Mouse (Mus musculus): ENCODE measurements around the gene Lypla2. TPM values are rescaled to one million over a fixed set of nuclear protein-coding genes. Genes with fewer than 3 reads are reported as not detected.

Gene Lypla2
- polyA plus RNA-seq, 1 experiment from 2014 or later: 115 TPM

DNA sequence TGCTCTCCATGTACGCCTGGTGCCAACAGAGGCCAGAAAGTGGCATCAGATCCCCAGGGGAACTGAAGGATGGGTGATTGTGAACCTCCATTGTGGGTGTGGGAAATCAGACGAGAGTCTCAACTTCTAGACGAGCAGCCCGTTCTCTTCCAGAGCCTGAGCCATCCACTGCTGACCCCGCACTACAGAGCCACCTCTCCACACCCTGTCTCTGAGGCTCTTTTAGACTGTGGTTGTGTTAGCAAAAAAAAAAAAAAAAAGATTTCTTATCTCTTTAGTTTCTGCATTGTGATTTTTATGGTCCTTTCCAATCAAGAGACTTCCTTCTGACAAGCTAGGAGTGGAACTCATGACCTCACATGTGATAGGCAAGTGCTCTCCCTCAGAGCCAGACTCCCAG is 43.0 kb downstream of the Lypla2 start:
- H3K36me3 ChIP-seq (ENCODE audit: insufficient read depth, low read length): peaks cover 23% of the 10 kb centered on the region
- no peaks in the 10 kb centered on the region for H3K4me1 ChIP-seq (ENCODE audit: insufficient read depth, low read depth, low read length)
- TF ChIP-seq CTCF (IDR thresholded peaks at IDR 0.05) (no peak), EP300 (IDR thresholded peaks at IDR 0.05) (no peak)
- no peak overlapping the region for H3K4me3 ChIP-seq (ENCODE audit: low read depth, low read length)
- no peak overlapping the region for H3K4me2 ChIP-seq (replicated peaks; ENCODE audit: low read depth, low read length)
- H3K27ac ChIP-seq (ENCODE audit: low read length): no peak overlapping the region
- no peak overlapping the region for H3K9ac ChIP-seq (replicated peaks; ENCODE audit: low read depth)
- no peaks in the 10 kb centered on the region for H3K9me3 ChIP-seq (ENCODE audit: low read length)
- no peak for DNase-seq (ENCODE audit: low spot score)
- no peaks in the 10 kb centered on the region for H3K27me3 ChIP-seq (replicated peaks; ENCODE audit: insufficient read depth, low read length)
- no peak for ATAC-seq
- WGBS: 72% methylated on average over 5 of the region's 5 CpGs

DNA sequence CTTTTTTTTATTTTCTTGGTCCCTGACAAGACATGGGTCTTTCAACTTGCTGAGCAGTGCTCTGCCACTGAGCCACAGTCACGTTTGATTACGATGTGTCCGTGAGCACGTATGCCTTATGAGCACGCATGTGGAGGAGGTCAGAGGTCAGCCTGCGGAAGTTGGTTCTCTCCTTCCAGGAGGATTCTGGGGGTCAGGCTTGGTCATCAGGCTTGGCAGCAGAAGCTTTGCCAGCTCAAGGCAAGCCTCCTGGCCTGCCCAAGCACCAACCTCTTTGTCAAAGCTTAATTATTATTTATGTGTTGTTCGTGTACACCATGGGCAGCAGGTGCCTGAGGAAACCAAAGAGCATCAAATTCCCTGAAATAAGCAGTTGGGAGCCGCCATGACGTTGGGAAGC is 44.0 kb downstream of the Lypla2 start:
- Histone ChIP-seq H3K4me1 (ENCODE audit: insufficient read depth, low read depth, low read length) (no peaks in the 10 kb centered on the region), H3K9me3 (ENCODE audit: low read length) (no peaks in the 10 kb centered on the region), H3K27ac (ENCODE audit: low read length) (no peak overlapping the region), H3K27me3 (replicated peaks; ENCODE audit: insufficient read depth, low read length) (no peaks in the 10 kb centered on the region), H3K9ac (replicated peaks; ENCODE audit: low read depth) (no peak overlapping the region), H3K4me3 (ENCODE audit: low read depth, low read length) (no peak overlapping the region), H3K4me2 (replicated peaks; ENCODE audit: low read depth, low read length) (no peak overlapping the region), H3K36me3 (ENCODE audit: insufficient read depth, low read length) (peaks cover 21% of the 10 kb centered on the region)
- 91% methylated on average over 9 of the region's 9 CpGs for WGBS
- TF ChIP-seq EP300 (IDR thresholded peaks at IDR 0.05): no peak
- no peak for TF ChIP-seq CTCF (IDR thresholded peaks at IDR 0.05)
- ATAC-seq: no peak
- no peak for DNase-seq (ENCODE audit: low spot score)

DNA sequence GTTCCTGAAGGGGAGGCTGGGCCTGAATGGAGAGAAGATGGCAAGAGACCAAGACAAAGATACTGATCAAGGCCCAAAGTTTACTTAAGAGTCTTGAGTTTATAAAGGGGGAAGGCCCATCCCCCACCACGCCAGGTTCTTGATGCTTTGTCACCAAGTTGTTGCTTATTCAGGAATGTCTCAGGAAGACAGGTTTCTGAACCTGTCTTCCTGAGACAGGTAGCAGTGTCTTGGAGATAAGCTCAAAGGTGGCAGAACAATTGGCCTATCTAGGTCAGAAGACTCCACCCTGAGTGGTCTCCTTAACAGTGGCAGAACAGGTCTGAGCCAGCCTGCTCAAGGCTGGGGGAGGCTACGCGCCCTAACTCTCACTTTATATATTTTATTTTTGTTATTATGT is 45.6 kb downstream of the Lypla2 start:
- ATAC-seq (no peak), DNase-seq (ENCODE audit: low spot score) (no peak)
- WGBS: 79% methylated on average over 3 of the region's 3 CpGs
- no peaks in the 10 kb centered on the region for H3K9me3 ChIP-seq (ENCODE audit: low read length)
- H3K27me3 ChIP-seq (replicated peaks; ENCODE audit: insufficient read depth, low read length): no peaks in the 10 kb centered on the region
- H3K4me2 ChIP-seq (replicated peaks; ENCODE audit: low read depth, low read length): no peak overlapping the region
- H3K36me3 ChIP-seq (ENCODE audit: insufficient read depth, low read length): peaks cover 17% of the 10 kb centered on the region
- no peak overlapping the region for H3K9ac ChIP-seq (replicated peaks; ENCODE audit: low read depth)
- H3K4me3 ChIP-seq (ENCODE audit: low read depth, low read length): no peak overlapping the region
- peaks cover 2% of the 10 kb centered on the region; the same call in 1 of the 2 replicates for H3K4me1 ChIP-seq (ENCODE audit: insufficient read depth, low read depth, low read length)
- TF ChIP-seq CTCF (IDR thresholded peaks at IDR 0.05) (no peak), EP300 (IDR thresholded peaks at IDR 0.05) (no peak)
- no peak overlapping the region for H3K27ac ChIP-seq (ENCODE audit: low read length)

DNA sequence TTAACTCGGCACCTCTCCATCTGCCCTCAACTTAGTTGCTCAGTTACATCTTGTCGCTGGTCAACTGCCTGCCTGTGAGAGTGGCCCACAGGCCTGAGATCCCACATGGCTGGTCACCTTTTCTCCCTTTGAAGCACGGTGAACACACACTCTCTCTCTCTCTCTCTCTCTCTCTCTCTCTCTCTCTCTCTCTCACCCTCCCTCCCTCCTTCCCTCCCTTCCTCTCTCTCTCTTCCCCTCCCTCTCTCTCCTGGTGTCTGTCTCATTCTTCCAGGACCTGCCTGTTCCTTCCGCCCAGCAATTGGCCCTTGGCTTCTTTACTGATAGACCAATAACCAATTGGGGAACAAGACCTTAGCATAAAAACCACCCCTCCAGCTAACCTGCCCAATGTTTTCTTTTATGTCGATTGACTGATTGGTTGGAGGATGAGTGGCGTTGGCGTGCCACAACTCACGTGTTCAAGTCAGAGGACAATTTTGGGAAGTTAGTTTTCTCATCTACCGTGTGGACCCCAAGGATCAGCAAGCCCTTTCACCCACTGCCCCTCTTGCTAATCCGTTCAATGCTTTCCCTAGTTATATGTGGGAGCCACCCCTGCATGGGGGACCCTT is 46.1 kb downstream of the Lypla2 start:
- WGBS: 78% methylated on average over 10 of the region's 10 CpGs
- peaks cover 17% of the 10 kb centered on the region for H3K36me3 ChIP-seq (ENCODE audit: insufficient read depth, low read length)
- TF ChIP-seq EP300 (IDR thresholded peaks at IDR 0.05) (no peak), CTCF (IDR thresholded peaks at IDR 0.05) (no peak)
- peaks cover 4% of the 10 kb centered on the region; the same call in 1 of the 2 replicates for H3K4me1 ChIP-seq (ENCODE audit: insufficient read depth, low read depth, low read length)
- H3K27me3 ChIP-seq (replicated peaks; ENCODE audit: insufficient read depth, low read length): no peaks in the 10 kb centered on the region
- no peak overlapping the region for H3K4me3 ChIP-seq (ENCODE audit: low read depth, low read length)
- ATAC-seq: no peak
- H3K9me3 ChIP-seq (ENCODE audit: low read length): no peaks in the 10 kb centered on the region
- DNase-seq (ENCODE audit: low spot score): no peak
- H3K27ac ChIP-seq (ENCODE audit: low read length): no peak overlapping the region
- no peak overlapping the region for H3K4me2 ChIP-seq (replicated peaks; ENCODE audit: low read depth, low read length)
- no peak overlapping the region for H3K9ac ChIP-seq (replicated peaks; ENCODE audit: low read depth)

DNA sequence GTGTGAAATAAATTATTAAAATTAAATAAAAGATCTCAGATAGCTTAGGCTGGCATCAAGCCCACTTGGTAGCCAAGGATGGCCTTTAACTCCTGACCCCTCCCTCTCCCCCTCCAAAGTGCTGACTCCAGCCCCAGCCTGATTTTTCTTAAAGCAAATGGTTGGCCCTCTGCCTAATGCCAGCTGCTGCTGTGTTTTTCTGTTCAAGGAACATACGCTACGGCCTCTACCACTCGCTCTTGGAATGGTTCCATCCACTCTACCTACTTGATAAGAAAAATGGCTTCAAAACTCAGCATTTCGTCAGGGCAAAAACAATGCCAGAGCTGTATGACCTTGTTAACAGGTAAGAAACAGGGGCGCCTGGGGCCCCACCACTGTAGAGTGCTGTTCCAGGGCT is 47.1 kb downstream of the Lypla2 start:
- 56% methylated on average over 5 of the region's 5 CpGs for WGBS
- H3K4me3 ChIP-seq (ENCODE audit: low read depth, low read length): no peak overlapping the region
- H3K4me1 ChIP-seq (ENCODE audit: insufficient read depth, low read depth, low read length): peaks cover 4% of the 10 kb centered on the region; the same call in 1 of the 2 replicates
- TF ChIP-seq CTCF (IDR thresholded peaks at IDR 0.05) (no peak), EP300 (IDR thresholded peaks at IDR 0.05) (no peak)
- no peaks in the 10 kb centered on the region for H3K27me3 ChIP-seq (replicated peaks; ENCODE audit: insufficient read depth, low read length)
- ATAC-seq (no peak), DNase-seq (ENCODE audit: low spot score) (no peak)
- peak overlapping the region; percentile 38; the same call in 1 of the 2 replicates for H3K27ac ChIP-seq (ENCODE audit: low read length)
- H3K9me3 ChIP-seq (ENCODE audit: low read length): no peaks in the 10 kb centered on the region
- peaks cover 17% of the 10 kb centered on the region for H3K36me3 ChIP-seq (ENCODE audit: insufficient read depth, low read length)
- no peak overlapping the region for H3K9ac ChIP-seq (replicated peaks; ENCODE audit: low read depth)
- no peak overlapping the region for H3K4me2 ChIP-seq (replicated peaks; ENCODE audit: low read depth, low read length)

DNA sequence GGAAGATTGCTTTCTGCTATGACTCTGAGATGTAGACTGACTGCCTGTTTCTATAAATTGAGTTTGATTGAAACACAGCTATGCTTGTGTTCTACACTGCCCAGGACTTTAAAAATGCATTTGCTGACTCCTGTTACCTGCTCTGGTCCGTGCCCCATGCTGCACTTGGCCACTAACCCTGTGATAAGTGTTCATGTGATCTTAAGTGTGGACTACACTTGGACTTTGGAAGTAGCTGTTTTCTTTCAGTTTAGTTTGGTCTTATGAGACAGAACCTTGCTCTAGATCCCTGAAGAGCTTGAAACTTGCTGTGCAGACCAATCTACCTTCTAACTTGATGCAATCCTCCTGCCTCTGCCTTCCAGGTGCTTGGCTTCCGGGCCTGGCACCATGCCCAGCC is 48.0 kb downstream of the Lypla2 start:
- WGBS: 86% methylated on average over 2 of the region's 2 CpGs
- H3K4me3 ChIP-seq (ENCODE audit: low read depth, low read length): no peak overlapping the region
- no peak overlapping the region for H3K4me2 ChIP-seq (replicated peaks; ENCODE audit: low read depth, low read length)
- no peak for ATAC-seq
- H3K9me3 ChIP-seq (ENCODE audit: low read length): no peaks in the 10 kb centered on the region
- no peaks in the 10 kb centered on the region for H3K27me3 ChIP-seq (replicated peaks; ENCODE audit: insufficient read depth, low read length)
- H3K9ac ChIP-seq (replicated peaks; ENCODE audit: low read depth): no peak overlapping the region
- no peak for TF ChIP-seq CTCF (IDR thresholded peaks at IDR 0.05)
- no peak for TF ChIP-seq EP300 (IDR thresholded peaks at IDR 0.05)
- no peak overlapping the region for H3K27ac ChIP-seq (ENCODE audit: low read length)
- peaks cover 4% of the 10 kb centered on the region; the same call in 1 of the 2 replicates for H3K4me1 ChIP-seq (ENCODE audit: insufficient read depth, low read depth, low read length)
- no peak for DNase-seq (ENCODE audit: low spot score)
- peaks cover 13% of the 10 kb centered on the region; the same call in 1 of the 2 replicates for H3K36me3 ChIP-seq (ENCODE audit: insufficient read depth, low read length)
